Mouse (Mus musculus) megakaryocyte-erythroid progenitor cell, adult 5-6 weeks (primary cell): Measurements from ENCODE around the gene AC161166.1. TPM values are rescaled to one million over a fixed set of nuclear protein-coding genes. Genes with fewer than 3 reads are reported as not detected.
"Not testable (repeated sequence)": the region's sequence is repeated elsewhere in the genome, so short reads cannot be mapped to it uniquely, and the experiment has no call there.

Experiments
- ATAC-seq: replicated peaks from 2 replicates; pipeline ENCODE4 v1.8.0; 2016; ENCODE audit warnings: mild to moderate bottlenecking, inconsistent platforms; ENCODE audit not compliant: severe bottlenecking, poor library complexity, low FRiP score, low TSS enrichment
- total RNA-seq, 2 experiments: library from RNA; stranded (forward) in 1 of 2; stranded (reverse) in 1 of 2; fragments of 200-1000, 215-1000 nt in 1 of 2; fragments of >200 nt in 1 of 2; fragmentation: Nextera tagmentation in 1 of 2; gene quantifications; 2 replicates each; pipeline ENCODE4 v1.2.3; 2014 to 2017

AC161166.1 gene
- total RNA-seq, 2 experiments from 2014 or later, result not detected

- no peak for ATAC-seq
These were observed 17.3 kb upstream of the AC161166.1 start for GRCm38 (mm10) chr7:24529580-24529979.

DNA sequence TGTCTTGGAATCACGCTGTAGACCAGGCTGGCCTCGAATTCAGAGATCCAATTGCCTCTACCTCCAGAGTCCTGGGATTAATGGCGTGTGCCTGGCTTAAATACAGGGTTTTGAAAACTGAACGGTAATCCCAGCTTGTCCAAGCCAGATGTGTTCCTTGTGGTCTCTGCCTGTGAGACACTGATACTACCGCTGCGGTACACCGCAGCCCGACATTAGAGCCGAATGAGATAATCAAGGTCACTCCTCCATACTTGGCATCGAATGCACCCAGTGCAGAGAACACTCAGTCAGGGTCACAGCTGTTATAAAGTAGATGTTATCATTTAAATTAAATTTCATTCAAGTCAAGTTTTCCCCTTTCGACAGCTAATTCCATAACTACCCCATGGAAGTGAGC, 16.6 kb upstream of the AC161166.1 start:
- ATAC-seq, result peak; percentile 54

DNA sequence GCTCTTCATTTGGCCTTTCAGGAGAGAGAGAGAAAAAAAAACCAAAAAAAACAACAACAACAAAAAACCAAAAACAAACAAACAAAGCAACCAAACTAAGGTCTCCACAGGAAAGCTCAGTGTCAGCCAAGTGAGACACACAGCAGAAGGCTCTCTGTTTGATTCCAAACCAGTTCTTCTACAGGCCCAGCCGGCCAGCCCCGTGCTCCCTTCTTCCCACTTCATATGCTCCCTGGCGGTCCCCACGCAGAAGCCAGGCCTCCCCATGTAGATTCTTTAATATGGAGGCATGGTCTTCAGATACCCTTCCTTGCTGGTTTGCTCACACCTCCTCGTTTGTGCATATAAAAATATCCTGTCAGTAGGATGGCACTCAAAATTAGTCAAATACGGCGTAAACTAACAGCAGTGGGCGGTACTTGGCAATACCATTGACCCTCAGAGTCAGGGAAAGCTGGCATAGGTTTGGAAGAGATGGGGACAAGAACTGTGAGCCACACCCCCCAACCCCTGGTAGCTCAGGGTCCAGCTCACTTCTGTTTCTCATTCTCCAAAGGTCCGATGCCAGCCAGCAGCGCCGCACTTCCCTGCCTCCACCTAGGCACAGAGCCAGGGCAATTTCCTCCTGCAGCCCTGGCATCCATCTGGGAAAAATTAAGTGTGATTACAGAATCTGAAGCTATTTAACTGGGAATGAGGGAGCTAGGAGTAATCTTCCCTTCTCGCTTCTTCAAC, 13.6 kb upstream of the AC161166.1 start:
- ATAC-seq, result no peak

GRCm38 (mm10) chr7:24524978-24525377, 12.7 kb upstream of the AC161166.1 start:
- ATAC-seq, result no peak

GRCm38 (mm10) chr7:24523723-24524122, 11.5 kb upstream of the AC161166.1 start:
- ATAC-seq, result no peak

- no peak for ATAC-seq
These were observed 10.6 kb upstream of the AC161166.1 start for GRCm38 (mm10) chr7:24522805-24523204.

DNA sequence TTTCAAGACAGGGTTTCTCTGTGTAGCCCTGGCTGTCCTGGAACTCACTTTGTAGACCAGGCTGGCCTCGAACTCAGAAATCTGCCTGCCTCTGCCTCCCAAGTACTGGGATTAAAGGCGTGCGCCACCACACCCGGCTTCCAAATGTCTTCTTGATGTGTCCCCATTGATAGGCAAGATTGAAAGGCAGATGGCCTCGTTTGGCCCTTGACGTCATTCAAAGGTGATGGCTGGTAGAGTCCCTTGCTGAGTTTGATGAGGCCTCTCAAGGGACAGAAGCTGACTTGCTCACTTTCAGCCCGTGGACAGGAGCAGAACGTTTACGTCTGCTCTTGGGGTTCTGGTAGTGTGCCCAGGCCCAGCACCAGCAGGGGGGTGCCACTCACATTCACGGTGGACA, 7.8 kb upstream of the AC161166.1 start:
- ATAC-seq, result not testable (repeated sequence)

DNA sequence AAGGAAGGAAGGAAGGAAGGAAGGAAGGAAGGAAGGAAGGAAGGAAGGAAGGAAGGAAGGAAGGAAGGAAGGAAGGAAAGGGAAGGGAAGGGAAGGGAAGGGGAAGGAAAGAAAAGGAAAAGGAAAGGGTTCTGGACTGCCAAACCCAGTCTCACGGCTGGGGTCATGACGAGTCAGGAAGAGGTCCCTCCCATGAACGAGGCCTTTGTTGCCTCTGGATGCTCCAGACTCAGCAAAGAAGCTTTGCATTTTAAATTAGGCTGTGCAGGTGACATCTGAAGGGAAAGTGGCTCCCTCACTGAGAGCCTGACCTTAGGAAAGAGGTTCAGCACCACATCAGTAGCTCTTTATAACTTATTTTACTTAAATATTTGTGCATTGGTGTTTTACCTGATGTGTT, 6.9 kb upstream of the AC161166.1 start:
- ATAC-seq, result no peak

GRCm38 (mm10) chr7:24517654-24518053, 5.4 kb upstream of the AC161166.1 start:
- ATAC-seq, result no peak

GRCm38 (mm10) chr7:24517077-24517476, 4.8 kb upstream of the AC161166.1 start:
- ATAC-seq, result no peak

- ATAC-seq, result peak; percentile 56
These were observed 4.1 kb upstream of the AC161166.1 start for GRCm38 (mm10) chr7:24516319-24516718.

DNA sequence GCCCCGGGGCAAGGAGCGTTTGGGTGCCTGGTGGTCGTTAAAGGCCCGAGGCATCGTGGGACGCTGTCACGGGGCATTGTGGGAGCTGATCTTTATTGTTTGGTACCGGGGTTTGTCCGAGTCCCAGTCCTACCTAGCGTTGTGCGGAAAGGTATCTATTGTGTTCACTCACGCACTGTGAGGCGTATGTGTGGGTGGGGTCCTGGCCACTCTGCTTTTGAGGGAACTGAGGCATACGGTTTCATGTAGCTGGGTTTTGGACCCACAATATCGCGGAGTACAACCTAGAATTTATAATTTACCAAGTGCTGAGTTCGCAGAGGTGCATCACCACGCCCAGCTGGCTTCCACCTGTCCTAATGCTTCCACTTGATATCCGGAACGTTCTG, 4.5 kb downstream of the AC161166.1 start:
- ATAC-seq, result no peak

- peak; percentile 51 for ATAC-seq
These were observed 5.2 kb downstream of the AC161166.1 start, which contains the start of gene Zfp428 for GRCm38 (mm10) chr7:24506838-24507725. Gene Zfp428 (plus strand): TSS chr7:24507006.

- no peak for ATAC-seq
These were observed 5.8 kb downstream of the AC161166.1 start for GRCm38 (mm10) chr7:24506476-24506837.

GRCm38 (mm10) chr7:24506065-24506459, 6.2 kb downstream of the AC161166.1 start:
- no peak for ATAC-seq

DNA sequence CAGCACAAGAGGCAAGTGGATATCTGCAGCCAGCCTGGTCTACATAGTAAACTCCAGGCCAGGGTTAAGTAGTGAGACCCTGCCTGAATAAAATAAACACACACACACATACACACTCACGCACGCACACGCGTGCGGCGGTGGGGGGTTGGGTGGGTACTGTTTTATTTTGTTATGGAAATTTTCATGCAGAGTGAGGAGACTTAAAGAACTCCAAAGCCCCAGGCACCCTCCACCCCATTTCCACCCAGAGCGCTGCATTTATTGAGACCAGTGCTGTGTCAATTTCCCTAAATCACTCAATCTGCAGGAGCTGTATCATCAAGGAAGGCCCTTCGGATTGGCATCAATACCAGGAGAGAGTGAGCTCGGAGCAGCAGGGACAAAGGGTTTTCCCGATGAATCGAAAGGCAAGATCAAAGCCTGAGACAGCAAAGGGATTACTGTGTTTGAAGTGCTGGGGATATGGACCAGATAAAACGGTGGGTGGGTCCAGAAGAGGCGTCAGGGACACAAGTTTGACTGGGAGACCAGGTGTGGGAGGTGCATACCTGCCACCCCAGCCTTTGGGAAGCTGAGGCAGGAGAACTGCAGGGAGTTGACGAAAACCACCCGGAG, 6.7 kb downstream of the AC161166.1 start:
- ATAC-seq, result no peak

DNA sequence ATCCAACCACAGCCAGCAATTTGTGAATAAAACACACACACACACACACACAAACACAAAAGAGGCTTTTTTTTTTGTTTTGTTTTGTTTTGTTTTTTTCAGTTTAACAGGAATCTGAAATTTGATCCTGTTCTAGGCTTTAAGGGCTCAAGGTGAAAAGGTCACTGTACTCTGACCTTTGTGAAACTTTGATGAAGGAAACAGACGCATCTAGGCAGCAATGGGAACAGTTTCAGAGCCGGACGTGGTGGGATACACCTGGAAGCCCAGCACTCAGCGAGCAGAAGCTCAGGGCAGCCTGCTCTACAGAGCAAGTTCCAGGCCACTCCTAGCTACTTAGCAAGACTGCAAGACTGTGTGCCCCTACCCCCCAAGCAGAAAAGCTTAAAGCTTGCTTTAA, 7.4 kb downstream of the AC161166.1 start:
- ATAC-seq, result no peak

DNA sequence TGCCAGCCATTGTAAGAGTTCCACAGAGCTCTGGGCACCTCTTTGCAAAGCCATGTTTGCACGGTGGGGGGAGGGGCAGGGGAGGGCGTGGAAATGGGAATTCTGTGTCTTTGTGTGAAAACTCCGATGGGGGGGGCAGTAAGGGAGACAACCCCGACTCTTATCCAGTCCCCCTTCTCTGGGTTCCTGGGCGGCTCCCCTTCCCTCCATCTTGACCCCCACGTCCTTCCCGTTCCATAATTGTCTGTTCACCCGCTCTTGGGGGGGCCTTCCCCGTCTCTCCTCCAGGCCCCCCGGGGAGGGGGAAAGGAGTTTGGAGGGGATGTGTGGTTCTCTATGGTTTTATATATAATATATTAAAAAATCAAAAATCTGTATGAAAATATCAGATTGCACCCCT, 8.3 kb downstream of the AC161166.1 start:
- no peak for ATAC-seq

GRCm38 (mm10) chr7:24501492-24501891, 10.8 kb downstream of the AC161166.1 start:
- no peak for ATAC-seq

DNA sequence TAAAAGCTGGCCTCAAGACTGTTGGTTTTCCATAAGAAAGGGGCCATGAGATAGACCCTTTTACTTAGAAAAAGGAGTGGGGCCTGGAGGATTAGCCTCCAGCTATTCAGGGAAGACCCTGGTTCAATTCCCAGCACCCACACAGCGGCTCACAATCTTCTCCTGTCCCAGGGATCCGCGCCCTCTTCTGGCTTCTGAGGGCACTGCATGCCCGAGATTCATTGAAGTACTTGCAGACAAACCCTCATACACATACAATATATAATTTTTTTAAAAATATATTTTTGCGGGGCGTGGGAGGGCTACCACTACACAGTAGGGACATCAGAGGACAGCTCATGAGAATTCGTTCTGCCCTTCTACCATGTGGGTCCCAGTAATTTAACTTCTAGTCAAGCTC, 11.3 kb downstream of the AC161166.1 start:
- ATAC-seq, result 0 out of 2 replicates have a peak, but pooled peaks have one; percentile 34
